Mouse (Mus musculus) thymus, adult 2 months (tissue): Measurements from ENCODE around the gene Hexa. TPM values are rescaled to one million over a fixed set of nuclear protein-coding genes. Genes with fewer than 3 reads are reported as not detected.

ENCODE experiments used
- DNase-seq: peaks from one replicate; pipeline ENCODE4 v3.0.0; 2021
- H3K27ac ChIP-seq: fragments of 200-500 bp; 2 replicates; pipeline ENCODE4 v1.5.1; 2012; ENCODE audit warnings: low read length, control low read depth; ENCODE audit not compliant: control insufficient read depth, insufficient read depth
- H3K27me3 ChIP-seq: fragments of 200-500 bp; 2 replicates; pipeline ENCODE4 v1.6.1; 2012; ENCODE audit warnings: mild to moderate bottlenecking, low read length, moderate library complexity, mixed read lengths; ENCODE audit not compliant: control insufficient read depth, insufficient read depth
- H3K36me3 ChIP-seq: fragments of 200-500 bp; 2 replicates; pipeline ENCODE4 v1.6.1; 2012; ENCODE audit warnings: mild to moderate bottlenecking, low read length, moderate library complexity; ENCODE audit not compliant: control insufficient read depth, insufficient read depth
- H3K4me1 ChIP-seq: fragments of 200-500 bp; replicated peaks from 2 replicates; pipeline ENCODE4 v1.6.1; 2012; ENCODE audit warnings: low read length; ENCODE audit not compliant: control insufficient read depth, insufficient read depth
- H3K4me3 ChIP-seq: fragments of 200-500 bp; 2 replicates; pipeline ENCODE4 v1.5.1; 2012; ENCODE audit warnings: mild to moderate bottlenecking, low read length, control low read depth, moderate library complexity; ENCODE audit not compliant: control insufficient read depth, insufficient read depth
- CTCF ChIP-seq: fragments of 200-500 bp; IDR thresholded peaks from 2 replicates; pipeline ENCODE4 v1.5.1; 2012; ENCODE audit warnings: mild to moderate bottlenecking, control low read depth, low read length, moderate library complexity, borderline replicate concordance; ENCODE audit not compliant: control insufficient read depth, poor library complexity, insufficient read depth; ENCODE audit errors: extremely low read depth
- POLR2A ChIP-seq: fragments of 200-500 bp; IDR thresholded peaks from 2 replicates; pipeline ENCODE4 v1.6.1; 2012; ENCODE audit warnings: mild to moderate bottlenecking, low read length, control low read depth, moderate library complexity; ENCODE audit not compliant: control insufficient read depth, poor library complexity, insufficient read depth; ENCODE audit errors: extremely low read depth
- WGBS: fragments of 180-500 bp; shearing (Covaris S2); methylation state at CpG from one replicate; pipeline ENCODE4 v1.1.7; 2018; 5-methylcytosine and 5-hydroxymethylcytosine counted together
- polyA plus RNA-seq: library from polyadenylated mRNA; depleted of rRNA; stranded (reverse); fragments of >200 nt; gene quantifications from 2 replicates; pipeline ENCODE4 v1.2.3, GENCODE M21; 2012

The Hexa gene
- polyA plus RNA-seq, 1 experiment, result 83.0 TPM

- Histone ChIP-seq H3K4me1 (no peaks in the 10 kb centered on the region), H3K4me3 (no peak overlapping the region), H3K27ac (no peak overlapping the region), H3K36me3 (no peaks in the 10 kb centered on the region), H3K27me3 (no peaks in the 10 kb centered on the region)
- TF ChIP-seq POLR2A (no peak), CTCF (no peak)
- no peak for DNase-seq
- WGBS, result 80% methylated on average over 4 of the region's 4 CpGs
These were observed 5.5 kb upstream of the Hexa start for GRCm38 (mm10) chr9:59533889-59534288.

- WGBS, result 93% methylated on average over 3 of the region's 3 CpGs
These were observed 1.7 kb upstream of the Hexa start for GRCm38 (mm10) chr9:59537651-59538050.

GRCm38 (mm10) chr9:59541617-59542016 is 2.3 kb downstream of the Hexa start:
- H3K4me3 ChIP-seq, result no peak overlapping the region
- WGBS, result 82% methylated on average over 6 of the region's 6 CpGs
- H3K4me1 ChIP-seq, result peaks cover 10% of the 10 kb centered on the region
- TF ChIP-seq POLR2A (no peak), CTCF (no peak)
- DNase-seq, result no peak
- no peaks in the 10 kb centered on the region for H3K27me3 ChIP-seq
- no peaks in the 10 kb centered on the region for H3K36me3 ChIP-seq
- H3K27ac ChIP-seq, result no peak overlapping the region

More at GRCm38 (mm10) chr9:59537651-59538050, 1.7 kb upstream of the Hexa start:
- H3K27me3 ChIP-seq, result no peaks in the 10 kb centered on the region
- no peak overlapping the region for H3K4me3 ChIP-seq
- H3K36me3 ChIP-seq, result no peaks in the 10 kb centered on the region
- peaks cover 10% of the 10 kb centered on the region for H3K4me1 ChIP-seq
- no peak overlapping the region for H3K27ac ChIP-seq
- no peak for DNase-seq
- TF ChIP-seq CTCF, result no peak
- TF ChIP-seq POLR2A, result no peak

- Histone ChIP-seq H3K27ac (no peak overlapping the region), H3K36me3 (no peaks in the 10 kb centered on the region), H3K4me1 (peaks cover 10% of the 10 kb centered on the region), H3K4me3 (no peak overlapping the region), H3K27me3 (no peaks in the 10 kb centered on the region)
- DNase-seq, result no peak
- no peak for TF ChIP-seq POLR2A
- no peak for TF ChIP-seq CTCF
These were observed 3.5 kb downstream of the Hexa start for GRCm38 (mm10) chr9:59542766-59543324.

- DNase-seq, result no peak
- Histone ChIP-seq H3K4me3 (no peak overlapping the region), H3K4me1 (peaks cover 9% of the 10 kb centered on the region), H3K36me3 (no peaks in the 10 kb centered on the region), H3K27me3 (no peaks in the 10 kb centered on the region), H3K27ac (no peak overlapping the region)
- TF ChIP-seq CTCF (no peak), POLR2A (no peak)
- WGBS, result 51% methylated on average over 5 of the region's 5 CpGs
These were observed 5.4 kb downstream of the Hexa start for GRCm38 (mm10) chr9:59544739-59545138.

- no peaks in the 10 kb centered on the region for H3K27me3 ChIP-seq
- TF ChIP-seq POLR2A (no peak), CTCF (no peak)
- 77% methylated on average over 1 of the region's 1 CpGs for WGBS
- no peak overlapping the region for H3K27ac ChIP-seq
- H3K4me1 ChIP-seq, result peaks cover 6% of the 10 kb centered on the region
- no peak overlapping the region for H3K4me3 ChIP-seq
- no peaks in the 10 kb centered on the region for H3K36me3 ChIP-seq
- DNase-seq, result no peak
These were observed 8.5 kb downstream of the Hexa start for GRCm38 (mm10) chr9:59547869-59548268.
